ENCODE assay signal across 33 mouse cellular contexts in genomic region chr14:55726261-55726660, GRCm38 (mm10). TPM values are rescaled to one million over a fixed set of nuclear protein-coding genes. Genes with fewer than 3 reads are reported as not detected.
"Had no signal": no experiment of that assay in that cellular context is flagged by ENCODE, and none has a peak within 500 bp of the region (broad histone marks: within the 10 kb centered on the region; RNA-seq: fewer than 3 reads in every experiment).

No protein-coding gene starts in this region.

- H3K27ac ChIP-seq: heart, embryonic 10.5 days; heart, embryonic 13.5 days; heart, embryonic 15.5 days; hindbrain, embryonic 10.5 days; hindbrain, embryonic 12.5 days; hindbrain, embryonic 13.5 days; hindbrain, embryonic 14.5 days; hindbrain, embryonic 15.5 days; hindbrain, postnatal 0 days; intestine, embryonic 15.5 days; kidney, embryonic 15.5 days; kidney, postnatal 0 days; layer of hippocampus, adult 2 months had no signal

- H3K4me3 ChIP-seq: heart, embryonic 10.5 days; heart, embryonic 12.5 days; heart, embryonic 13.5 days; heart, embryonic 15.5 days; hindbrain, embryonic 10.5 days; hindbrain, embryonic 12.5 days; hindbrain, embryonic 13.5 days; hindbrain, embryonic 15.5 days; intestine, embryonic 15.5 days; kidney, embryonic 15.5 days; layer of hippocampus, adult 2 months had no signal

- H3K9ac ChIP-seq: heart, embryonic 12.5 days; heart, embryonic 13.5 days; heart, embryonic 15.5 days; hindbrain, embryonic 12.5 days; hindbrain, embryonic 13.5 days; hindbrain, embryonic 14.5 days; hindbrain, embryonic 15.5 days; intestine, embryonic 15.5 days; kidney, embryonic 15.5 days had no signal

- H3K36me3 ChIP-seq: heart, embryonic 10.5 days; heart, embryonic 12.5 days; heart, embryonic 13.5 days; heart, embryonic 15.5 days; hindbrain, embryonic 10.5 days; hindbrain, embryonic 12.5 days; hindbrain, embryonic 13.5 days; hindbrain, embryonic 15.5 days; intestine, embryonic 15.5 days; kidney, embryonic 15.5 days had no signal

- H3K27me3 ChIP-seq: hindbrain, embryonic 12.5 days; hindbrain, embryonic 15.5 days; intestine, embryonic 15.5 days had no signal

- DNase-seq: heart, postnatal 10 days; heart, postnatal 14 days; heart, postnatal 36 days; heart, postnatal 4 days; kidney, adult 11 months; kidney, adult 18-20 months; kidney, adult 2 months; kidney, adult 8-10 months; kidney, adult 9 months; kidney, postnatal 10 days; kidney, postnatal 14 days; kidney, postnatal 36 days; kidney, postnatal 4 days; layer of hippocampus, adult 9-11 months; layer of hippocampus, postnatal 36 days had no signal

RNA-seq across cellular contexts. Expression of gene Tgm1, which starts 12.5 kb away (rescaled TPM):
- total RNA-seq: layer of hippocampus, adult 18-20 months; layer of hippocampus, adult 2 months had no signal
- polyA plus RNA-seq: inflammation-experienced regulatory T-cells, adult 6 months had no signal

RNA-seq across cellular contexts. Expression of gene Cideb, which starts 32.0 kb away (rescaled TPM):
- total RNA-seq: hematopoietic stem cell, adult 5-6 weeks had no signal
- polyA plus RNA-seq: hindbrain, embryonic 10.5 days; hindbrain, embryonic 11.5 days; hindbrain, embryonic 14.5 days; inflammation-experienced regulatory T-cells, adult 6 months had no signal
